Mouse (Mus musculus) ES-Bruce4 (cell line): ENCODE measurements around the gene Fam110a.
A peak's percentile ranks its signal among the peaks of the same experiment; 100 is the strongest.

Experiments
- CTCF ChIP-seq: IDR thresholded peaks from one replicate; pipeline ENCODE4 v1.8.1; 2011; ENCODE audit warnings: low read depth, low read length
- EP300 ChIP-seq: IDR thresholded peaks from 2 replicates; pipeline ENCODE4 v1.6.1; 2011; ENCODE audit warnings: low read depth, low read length; ENCODE audit not compliant: insufficient read depth
- POLR2A ChIP-seq: IDR thresholded peaks from one replicate; pipeline ENCODE4 v1.8.1; 2011; ENCODE audit warnings: low read length; ENCODE audit not compliant: insufficient read depth

DNA sequence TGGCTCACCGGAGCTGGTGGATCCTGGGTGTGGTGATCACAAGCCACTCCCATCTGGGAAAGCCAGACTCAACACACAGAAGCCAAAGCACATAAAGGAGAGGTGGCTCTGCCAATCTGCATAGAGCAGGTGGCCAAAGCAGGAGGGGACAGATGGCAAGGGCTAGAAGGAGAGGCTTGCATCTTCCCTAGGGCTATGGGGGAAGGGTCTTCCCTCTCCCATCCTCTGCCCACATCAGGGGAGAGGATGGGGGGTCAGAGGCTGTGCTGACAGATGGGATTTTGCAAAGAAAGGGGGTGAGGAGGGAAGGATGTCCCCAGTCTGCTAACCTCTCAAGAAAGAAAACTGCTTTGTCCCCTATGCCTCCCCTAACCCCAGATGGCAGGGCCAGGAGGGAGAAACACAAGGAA lies 11.0 kb upstream of the Fam110a start:
- no peak for TF ChIP-seq POLR2A
- no peak for TF ChIP-seq CTCF
- TF ChIP-seq EP300, result peak; percentile 84
